Mouse (Mus musculus) mature B cell (primary cell): ENCODE measurements around the gene Cd80.

Experiments
- in situ Hi-C: fragments of 300-500 bp; cut with MboI; formaldehyde crosslinking; loops from 2 replicates; pipeline ENCODE4 v1.14.3; 2019

Gene Cd80

GRCm38 (mm10) chr16:38448458-38448857, 6.9 kb upstream of the Cd80 start:
- in situ Hi-C loops, result no loop called here

GRCm38 (mm10) chr16:38450707-38451106, 4.7 kb upstream of the Cd80 start:
- in situ Hi-C loops, result no loop called here

- in situ Hi-C loops, result no loop called here
Observed at GRCm38 (mm10) chr16:38451421-38452205, 3.7 kb upstream of the Cd80 start.

- in situ Hi-C loops, result no loop called here
Observed at GRCm38 (mm10) chr16:38452442-38453202, 2.7 kb upstream of the Cd80 start, which contains the start of gene Adprh. Gene Adprh (minus strand): TSS chr16:38452703.

GRCm38 (mm10) chr16:38453203-38453553, 2.2 kb upstream of the Cd80 start:
- in situ Hi-C loops, result no loop called here

- in situ Hi-C loops, result no loop called here
Observed at GRCm38 (mm10) chr16:38453952-38454351, 1.4 kb upstream of the Cd80 start.

- in situ Hi-C loops, result no loop called here
Observed at GRCm38 (mm10) chr16:38454533-38455254, 667 bp upstream of the Cd80 start.

- in situ Hi-C loops, result no loop called here
Observed at GRCm38 (mm10) chr16:38456812-38457567, 1.6 kb downstream of the Cd80 start.

- in situ Hi-C loops, result no loop called here
Observed at GRCm38 (mm10) chr16:38458600-38459280, 3.4 kb downstream of the Cd80 start.

- in situ Hi-C loops, result no loop called here
Observed at GRCm38 (mm10) chr16:38459990-38460389, 4.6 kb downstream of the Cd80 start.

GRCm38 (mm10) chr16:38461749-38462148, 6.4 kb downstream of the Cd80 start:
- in situ Hi-C loops, result no loop called here

GRCm38 (mm10) chr16:38462161-38462560, 6.8 kb downstream of the Cd80 start:
- in situ Hi-C loops, result no loop called here

- in situ Hi-C loops, result no loop called here
Observed at GRCm38 (mm10) chr16:38463305-38463704, 7.9 kb downstream of the Cd80 start.

- in situ Hi-C loops, result no loop called here
Observed at GRCm38 (mm10) chr16:38466089-38466488, 10.7 kb downstream of the Cd80 start.

- in situ Hi-C loops, result no loop called here
Observed at GRCm38 (mm10) chr16:38467091-38467916, 11.9 kb downstream of the Cd80 start.

GRCm38 (mm10) chr16:38467917-38468705, 12.8 kb downstream of the Cd80 start:
- in situ Hi-C loops, result no loop called here

GRCm38 (mm10) chr16:38468706-38469018, 13.3 kb downstream of the Cd80 start:
- in situ Hi-C loops, result no loop called here

- in situ Hi-C loops, result no loop called here
Observed at GRCm38 (mm10) chr16:38469437-38469836, 14.1 kb downstream of the Cd80 start.

- in situ Hi-C loops, result no loop called here
Observed at GRCm38 (mm10) chr16:38471697-38472506, 16.5 kb downstream of the Cd80 start.
